Mouse (Mus musculus): ENCODE data around the gene Gm21750.
A peak's percentile ranks its signal among the peaks of the same experiment; 100 is the strongest.
"Not testable (repeated sequence)": the region's sequence is repeated elsewhere in the genome, so short reads cannot be mapped to it uniquely, and the experiment has no call there.

The Gm21750 gene

DNA sequence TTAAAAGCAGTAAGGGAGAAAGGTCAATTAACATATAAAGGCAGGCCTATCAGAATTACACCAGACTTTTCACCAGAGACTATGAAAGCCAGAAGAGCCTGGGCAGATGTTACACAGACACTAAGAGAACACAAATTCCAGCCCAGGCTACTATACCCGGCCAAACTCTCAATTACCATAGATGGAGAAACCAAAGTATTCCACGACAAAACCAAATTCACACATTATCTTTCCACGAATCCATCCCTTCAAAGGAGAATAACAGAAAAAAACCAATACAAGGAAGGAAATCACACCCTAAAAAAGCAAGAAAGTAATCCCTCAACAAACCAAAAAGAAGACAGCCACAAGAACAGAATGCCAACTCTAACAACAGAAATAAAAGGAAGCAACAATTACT is at the start of gene Gm21750:
TSS of gene Gm21750 (plus strand) at position 301 of the 400 bp plus-strand sequence.
- not testable (repeated sequence) for DNase-seq

DNA sequence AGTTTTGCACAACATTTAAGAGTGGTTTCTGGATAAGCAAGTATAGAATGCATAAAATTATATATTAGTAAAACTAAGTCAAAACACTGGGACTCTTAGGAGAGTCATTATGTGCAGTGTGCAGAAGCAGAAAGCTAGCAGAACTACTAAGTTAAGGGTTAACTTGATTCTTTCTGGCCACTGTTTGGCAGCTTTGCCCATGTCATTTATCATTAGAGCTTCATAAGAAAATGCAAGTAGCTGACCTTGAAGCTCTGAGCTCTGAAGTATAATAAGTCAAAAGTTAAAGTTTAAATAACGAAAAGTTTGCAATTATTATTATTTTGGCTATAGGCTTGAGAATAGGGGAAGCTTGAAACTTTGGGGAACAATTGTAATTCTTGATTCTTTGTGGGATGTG is 46.1 kb upstream of the Gm21750 start:
- DNase-seq: not testable (repeated sequence)

DNA sequence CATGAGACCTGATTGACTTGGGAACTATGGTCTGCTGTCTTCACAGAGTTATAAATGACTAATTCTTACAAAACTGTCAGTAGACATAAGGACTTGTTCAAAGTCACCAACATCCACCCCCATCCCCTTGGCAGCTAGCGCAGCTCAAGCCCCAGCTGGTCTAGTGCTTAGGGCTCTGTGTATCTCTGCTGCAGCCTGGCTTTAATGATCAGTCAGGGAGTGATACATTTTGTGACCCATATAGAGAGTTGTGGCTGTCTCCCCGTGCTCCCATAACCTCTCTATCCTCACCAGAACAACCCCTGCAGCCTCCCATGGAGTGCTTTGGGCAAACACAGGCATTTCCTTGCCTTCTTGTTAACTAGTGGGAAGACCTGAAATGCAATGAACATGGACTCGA is 40.1 kb upstream of the Gm21750 start:
- no peak for DNase-seq

GRCm38 (mm10) chr14:73622988-73623387 is 38.0 kb upstream of the Gm21750 start:
- no peak for DNase-seq

DNA sequence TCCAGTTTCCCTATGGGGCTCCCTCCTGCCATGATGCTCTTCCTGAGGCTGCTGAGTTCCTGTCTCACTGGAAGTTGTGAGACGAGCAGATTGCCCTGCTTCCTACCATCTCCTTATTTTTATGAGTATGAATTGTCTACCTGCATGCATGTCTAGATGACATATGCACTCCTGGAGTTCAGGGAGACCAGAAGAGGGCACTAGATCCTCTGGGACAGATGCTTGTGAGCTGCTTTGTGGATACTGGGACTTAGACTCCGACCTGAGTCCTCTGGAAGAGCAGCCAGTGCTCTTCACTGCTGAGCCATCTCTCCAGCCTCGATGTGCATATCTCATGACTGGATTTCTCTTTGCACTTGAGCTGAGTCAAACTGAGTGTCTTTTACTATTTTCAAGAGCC is 35.6 kb upstream of the Gm21750 start:
- DNase-seq: no peak

DNA sequence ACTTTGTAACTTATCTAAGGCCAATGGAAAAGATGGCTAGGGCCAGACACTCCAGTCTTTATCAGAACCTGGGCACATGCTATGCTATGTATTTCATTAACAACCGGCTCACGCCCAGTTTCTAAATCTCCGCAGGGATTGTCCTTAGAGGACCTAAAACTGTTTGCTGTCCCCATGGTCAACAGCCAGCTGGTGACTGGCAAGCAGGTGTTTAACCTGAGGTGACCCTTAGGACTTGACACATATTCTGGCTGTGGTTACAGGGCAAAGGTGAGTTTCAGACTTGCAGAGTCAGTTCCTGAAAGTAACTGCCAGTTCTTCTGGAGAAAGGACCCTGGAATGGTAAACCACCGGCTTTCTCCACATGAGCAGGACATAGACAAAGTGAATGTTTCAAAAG is 29.5 kb upstream of the Gm21750 start:
- no peak for DNase-seq

- DNase-seq: no peak
Observed at GRCm38 (mm10) chr14:73632648-73633263, 28.3 kb upstream of the Gm21750 start.

DNA sequence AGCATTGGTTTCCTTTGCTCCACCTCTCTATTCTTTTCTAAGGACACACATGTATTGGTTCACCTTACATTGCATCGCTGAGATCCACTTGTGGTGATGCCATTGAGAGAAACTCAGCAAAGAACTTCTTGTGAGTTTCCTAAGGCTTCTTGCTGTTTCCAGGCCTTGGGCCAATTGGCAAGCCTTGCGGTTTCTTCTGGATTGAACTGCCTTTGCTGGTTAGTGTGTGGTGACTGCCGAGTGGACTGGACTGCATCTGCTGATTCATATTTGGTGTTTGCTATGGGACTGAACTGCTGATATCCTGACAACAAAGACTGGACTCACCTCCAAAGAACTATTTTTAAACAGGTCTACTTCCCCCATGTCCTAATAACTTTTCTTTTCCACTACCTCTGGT is 26.7 kb upstream of the Gm21750 start:
- DNase-seq: no peak

DNA sequence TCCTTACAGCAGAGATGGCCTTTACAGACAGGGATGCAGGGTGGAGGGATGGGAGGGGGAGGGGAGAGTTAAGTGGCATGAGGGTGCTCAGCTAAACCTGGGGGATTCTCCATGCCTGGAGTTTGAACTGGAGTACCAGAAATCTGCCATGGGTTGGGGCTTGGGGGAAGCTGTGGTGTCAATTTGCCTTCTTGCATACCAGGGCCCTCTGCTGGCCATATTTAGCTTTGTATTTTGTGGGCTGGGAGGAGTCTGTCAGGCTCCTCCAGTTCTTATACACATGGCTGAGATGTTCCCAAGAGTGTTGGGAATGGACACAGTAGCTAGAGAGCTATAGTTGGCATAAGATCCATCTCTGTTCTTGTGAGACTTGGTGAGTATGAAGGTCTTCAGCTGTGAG is 23.6 kb upstream of the Gm21750 start:
- DNase-seq: peak; percentile 23

GRCm38 (mm10) chr14:73650179-73650578 is 10.8 kb upstream of the Gm21750 start:
- DNase-seq: no peak

DNA sequence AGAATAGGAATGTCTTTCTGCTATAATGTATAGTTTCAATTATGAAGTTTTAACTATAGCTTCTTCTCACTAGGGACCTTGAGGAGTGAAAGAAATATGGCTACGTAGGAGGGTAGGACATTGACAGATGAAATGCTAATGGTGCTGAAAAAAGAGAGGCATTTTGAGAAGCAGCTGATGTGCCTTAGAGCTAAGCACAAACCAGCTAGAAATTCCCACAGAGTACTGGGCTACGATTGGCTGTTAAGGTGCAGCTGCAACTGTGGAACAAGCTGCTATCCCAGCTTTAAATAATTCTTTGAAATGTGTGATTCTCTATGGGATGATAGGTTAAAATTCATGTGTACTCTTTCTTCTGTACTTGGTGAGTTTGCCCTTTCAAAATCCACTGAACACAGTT is 9.1 kb downstream of the Gm21750 start:
- DNase-seq: no peak

- no peak for DNase-seq
Observed at GRCm38 (mm10) chr14:73687726-73688125, 26.7 kb downstream of the Gm21750 start.

GRCm38 (mm10) chr14:73688427-73688826 is 27.4 kb downstream of the Gm21750 start:
- no peak for DNase-seq

- no peak for DNase-seq
Observed at GRCm38 (mm10) chr14:73700256-73700655, 39.2 kb downstream of the Gm21750 start.

GRCm38 (mm10) chr14:73709412-73710110 is 48.5 kb downstream of the Gm21750 start:
- DNase-seq: no peak
